Mouse (Mus musculus) layer of hippocampus, postnatal 25 days (tissue): ENCODE results near the gene Galnt7. TPM values are rescaled to one million over a fixed set of nuclear protein-coding genes. Genes with fewer than 3 reads are reported as not detected.
"Not testable (repeated sequence)": the region's sequence is repeated elsewhere in the genome, so short reads cannot be mapped to it uniquely, and the experiment has no call there.

Source experiments
- DNase-seq, 2 experiments: peaks; one replicate each; pipeline ENCODE4 v3.0.0; 2022; ENCODE audit warnings: mixed read lengths in 2 of 2, low spot score in 1 of 2; ENCODE audit errors: extremely low spot score in 1 of 2
- total RNA-seq, 2 experiments: library from RNA; stranded (reverse); gene quantifications; 2 replicates each; pipeline ENCODE4 v1.2.3; 2021

Galnt7 gene
- total RNA-seq, 2 experiments from 2014 or later: 9.1 to 10.5 TPM

DNA sequence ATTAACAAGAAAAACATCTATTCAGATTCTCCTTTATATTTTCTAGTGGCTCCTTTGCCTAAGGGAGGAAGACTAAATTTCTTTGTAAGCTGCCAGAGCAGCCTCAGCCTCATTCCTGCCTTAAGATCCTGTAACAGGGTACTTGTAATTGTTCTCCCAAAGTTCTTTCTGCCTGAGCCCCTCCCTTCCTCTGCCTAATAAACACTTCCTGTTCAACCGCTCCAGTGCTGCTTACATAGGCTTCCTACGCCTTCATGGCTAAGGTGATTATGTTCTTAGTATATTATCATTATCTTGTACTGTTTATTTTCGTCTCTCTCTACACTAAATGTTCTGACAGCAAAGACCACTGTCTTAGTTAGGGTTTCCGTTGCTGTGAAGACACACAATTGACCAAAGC lies 144.2 kb downstream of the Galnt7 start:
- no peak for DNase-seq

DNA sequence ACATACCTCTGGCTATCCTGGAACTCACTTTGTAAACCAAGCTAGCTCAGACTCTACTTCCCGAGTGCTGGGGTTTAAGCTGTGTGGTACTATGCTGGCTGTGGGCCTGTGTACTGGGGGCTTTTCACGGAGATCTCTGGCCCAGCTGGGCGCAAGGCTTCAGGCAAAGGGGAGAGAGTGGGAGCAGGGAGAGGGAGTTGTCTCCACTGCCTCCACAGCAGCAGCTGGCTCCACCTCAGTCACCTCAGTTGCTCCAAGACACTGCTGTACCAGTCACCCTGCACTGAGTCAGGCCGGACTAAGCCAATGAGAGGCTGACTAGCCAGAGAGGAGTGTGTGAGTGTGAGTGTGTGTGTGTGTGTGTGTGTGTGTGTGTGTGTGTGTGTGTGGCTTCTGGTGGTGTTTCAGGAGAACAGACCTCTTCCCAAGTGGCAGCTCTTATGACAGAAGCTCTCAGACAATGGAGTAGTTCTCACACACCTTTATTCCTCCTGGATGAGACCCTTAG lies 145.2 kb downstream of the Galnt7 start:
- DNase-seq: no peak

DNA sequence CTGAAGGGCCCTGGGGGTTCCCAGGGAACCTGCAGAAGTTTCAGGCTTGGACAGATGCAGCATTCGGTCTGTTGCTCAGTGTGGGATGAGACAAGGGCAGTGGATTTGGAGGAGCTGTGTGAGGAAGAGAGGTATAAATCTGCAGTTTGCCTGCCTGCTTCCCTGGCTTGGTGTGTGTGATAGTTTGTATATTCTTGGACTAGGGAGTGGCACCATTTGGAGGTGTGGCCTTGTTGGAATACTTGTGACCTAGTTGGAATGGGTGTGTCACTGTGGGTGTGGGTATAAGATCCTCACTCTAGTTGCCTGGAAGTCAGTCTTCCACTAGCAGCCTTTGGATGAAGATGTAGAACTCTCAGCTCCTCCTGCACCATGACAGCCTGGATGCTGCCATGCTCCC lies 147.3 kb downstream of the Galnt7 start:
- DNase-seq: not testable (repeated sequence)

DNA sequence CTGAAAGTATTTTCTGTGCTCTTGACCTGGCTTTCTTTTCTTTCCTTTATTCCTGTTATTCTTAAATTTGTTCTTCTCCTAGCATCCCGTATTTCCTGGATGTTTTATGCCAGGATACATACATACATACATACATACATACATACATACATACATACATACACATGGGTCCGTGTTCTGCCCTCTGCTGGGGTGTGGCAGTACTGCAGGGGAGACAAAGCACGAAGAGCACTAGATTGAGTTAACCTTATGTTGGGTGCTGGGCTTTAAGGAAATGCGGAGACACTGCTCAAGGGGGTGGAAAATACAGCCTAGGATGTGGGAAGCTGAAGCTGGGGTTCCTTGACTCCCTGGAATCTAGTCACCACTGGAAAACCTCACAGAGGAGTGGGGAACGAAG lies 149.2 kb downstream of the Galnt7 start:
- peak; percentile 19 to 77 for DNase-seq

DNA sequence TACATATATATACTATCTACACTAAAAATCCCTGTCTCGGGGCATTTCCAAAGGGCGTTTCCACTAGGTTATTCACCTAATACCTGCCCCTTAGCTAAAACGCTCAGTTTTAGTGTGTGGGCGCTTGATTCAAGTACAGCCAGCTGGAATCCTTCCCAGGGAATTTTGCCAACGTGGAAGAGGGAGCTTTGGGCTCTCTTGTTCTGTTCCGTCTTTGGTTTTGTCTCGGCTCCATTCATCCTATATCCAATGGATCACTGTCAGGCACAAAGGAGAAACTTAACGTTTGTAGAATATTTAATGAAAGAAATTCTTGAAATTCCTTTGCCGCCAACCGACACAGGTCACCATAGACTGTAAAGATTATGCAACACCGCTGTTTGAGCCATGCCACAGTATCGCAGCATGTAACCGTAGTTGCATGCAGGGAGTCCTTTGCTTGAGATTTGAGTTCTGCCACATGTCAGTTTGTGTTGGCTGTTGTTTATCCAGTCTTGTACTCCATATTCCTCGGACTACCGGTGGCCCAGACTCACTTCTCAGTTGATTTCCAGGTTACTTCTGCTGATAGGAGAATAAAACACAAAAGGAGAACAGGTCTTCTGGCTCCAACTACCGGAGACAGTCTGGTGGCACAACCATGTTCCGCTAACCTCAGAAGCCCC lies 153.9 kb downstream of the Galnt7 start:
- peak; percentile 14 to 53 for DNase-seq

DNA sequence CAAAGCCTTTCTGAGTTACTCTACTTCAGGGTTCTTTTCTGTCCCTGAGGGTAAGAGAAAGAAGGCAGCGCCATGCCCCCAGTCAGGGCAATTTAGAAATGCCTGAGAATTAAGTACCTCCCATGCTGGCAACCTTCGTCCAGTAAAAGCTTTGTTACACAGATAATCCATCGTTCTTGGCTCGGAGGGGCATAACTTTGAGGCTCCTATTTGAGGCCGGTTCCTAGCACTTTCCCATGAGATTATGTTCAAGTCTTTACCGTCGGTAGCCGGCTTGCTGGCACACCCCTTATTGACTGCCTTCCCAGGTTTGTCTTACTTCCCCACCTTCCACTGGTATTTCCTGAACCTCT lies 154.4 kb downstream of the Galnt7 start:
- no peak for DNase-seq

DNA sequence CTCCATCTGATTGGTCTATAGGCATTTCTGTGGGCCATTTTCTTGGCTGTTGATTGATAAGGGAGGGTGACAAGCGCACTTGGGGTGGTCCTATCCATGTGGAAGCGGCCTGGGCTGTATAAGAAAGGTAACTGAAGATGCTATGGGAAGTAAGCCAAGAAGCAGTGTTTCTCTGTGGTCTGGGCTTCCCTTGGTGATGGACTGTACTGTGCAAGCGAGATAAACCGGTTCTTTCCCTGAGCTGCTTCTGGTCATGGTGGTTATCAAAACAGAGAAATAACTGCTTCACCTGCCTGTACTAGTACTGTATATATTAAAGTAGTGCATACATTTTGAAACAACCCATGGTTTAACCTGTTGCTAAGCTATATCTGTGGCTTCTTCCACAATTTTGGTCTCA lies 161.0 kb downstream of the Galnt7 start:
- no peak for DNase-seq

DNA sequence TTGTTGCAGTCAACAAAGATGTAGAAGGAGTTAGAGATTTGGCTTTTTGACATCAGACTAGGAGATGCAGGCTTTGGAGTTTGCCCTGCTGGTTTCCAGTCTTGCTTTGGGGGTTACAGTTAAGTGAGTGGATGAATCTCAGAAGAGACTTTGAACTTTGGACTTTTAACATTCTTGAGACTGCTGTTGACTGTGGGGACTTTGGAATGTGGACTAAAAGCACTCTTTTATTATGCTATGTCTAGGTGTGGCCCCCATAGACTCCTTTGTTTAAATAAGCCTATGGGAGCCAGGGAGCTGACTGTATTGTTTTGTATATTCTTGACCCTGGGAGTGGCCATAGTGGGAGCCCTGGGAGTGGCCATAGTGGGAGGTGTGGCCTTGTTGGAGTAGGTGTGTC lies 162.9 kb downstream of the Galnt7 start:
- DNase-seq: no peak

DNA sequence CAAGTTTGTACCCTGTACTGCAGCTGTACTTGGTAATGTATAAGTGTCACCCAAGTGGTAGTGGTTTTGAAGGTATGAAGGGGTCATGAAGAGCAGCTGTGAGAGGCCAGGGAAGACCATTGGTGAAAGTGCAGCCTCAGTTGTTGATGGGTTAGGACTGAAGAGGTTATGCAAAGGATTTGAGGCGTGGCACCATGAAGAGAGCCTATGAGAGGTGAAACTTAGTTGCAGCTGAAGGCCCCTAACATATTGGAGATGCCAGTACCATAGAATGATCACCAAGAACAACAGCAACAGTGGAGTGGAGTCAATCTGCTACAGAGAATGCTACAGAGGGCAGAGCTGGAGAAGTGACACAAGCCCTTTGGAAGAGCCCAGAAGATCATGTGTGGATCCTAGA lies 163.5 kb downstream of the Galnt7 start:
- no peak for DNase-seq

DNA sequence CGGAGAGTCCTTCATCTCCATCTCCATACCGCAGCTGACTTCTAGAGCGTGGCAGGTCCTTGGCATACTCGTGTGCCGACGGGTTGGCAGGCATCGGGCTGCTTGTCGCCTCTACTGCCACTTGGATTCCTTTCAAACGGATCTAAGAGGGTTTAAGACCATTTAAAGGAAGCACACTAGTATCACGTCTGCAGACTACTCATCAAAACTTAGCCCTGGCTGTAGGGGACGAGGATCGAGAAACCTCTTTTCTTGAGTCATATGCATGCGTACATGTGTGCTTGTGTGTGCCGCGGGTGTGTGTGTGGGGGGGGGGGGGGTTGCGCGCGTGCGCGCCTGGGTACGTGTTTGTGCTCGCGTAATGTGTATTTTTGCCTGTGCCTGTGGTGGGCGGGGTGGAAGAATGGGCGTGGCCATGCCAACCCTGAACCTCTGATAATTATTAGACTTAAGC lies 164.5 kb downstream of the Galnt7 start:
- peak; percentile 18 to 20 for DNase-seq

DNA sequence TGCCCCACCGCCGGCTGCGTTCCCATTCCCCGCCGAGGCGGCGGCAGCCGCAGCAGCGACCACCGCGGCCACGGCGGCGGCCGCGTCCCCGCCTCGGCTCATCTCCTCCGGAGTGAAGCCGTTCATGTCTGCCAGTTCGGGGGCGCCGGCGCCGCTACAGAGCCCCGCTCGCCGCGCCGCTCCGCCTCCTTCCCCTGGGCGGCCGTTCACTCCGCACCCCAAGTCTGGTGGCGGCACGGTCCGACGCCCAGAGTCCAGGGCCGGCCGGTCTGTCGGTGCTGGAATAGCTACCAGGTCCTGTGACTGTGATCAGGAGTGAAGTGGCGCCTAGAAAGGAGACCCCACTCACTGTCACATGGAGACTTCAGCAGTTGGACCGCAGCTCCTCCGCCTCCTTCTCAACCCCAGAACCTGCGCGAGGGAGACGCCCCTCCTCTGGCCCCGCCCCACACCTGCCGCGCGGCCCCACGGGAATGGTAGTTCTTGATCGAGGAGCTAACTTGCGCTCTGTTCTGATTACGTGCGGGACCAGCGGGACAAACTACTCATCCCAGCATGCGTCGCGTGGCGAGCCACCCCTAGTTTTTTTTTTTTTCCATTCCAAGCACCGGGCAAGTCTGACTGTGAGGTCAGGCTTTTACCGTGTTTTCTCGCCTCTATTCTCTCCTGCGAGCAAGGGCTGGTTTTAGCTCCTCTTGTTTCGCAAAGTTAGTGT lies 165.2 kb downstream of the Galnt7 start, which contains the start of gene Sap30:
Gene Sap30, minus strand, starts transcription at position 420 of the 715 bp plus-strand sequence.
- peak; percentile 87 to 93 for DNase-seq

DNA sequence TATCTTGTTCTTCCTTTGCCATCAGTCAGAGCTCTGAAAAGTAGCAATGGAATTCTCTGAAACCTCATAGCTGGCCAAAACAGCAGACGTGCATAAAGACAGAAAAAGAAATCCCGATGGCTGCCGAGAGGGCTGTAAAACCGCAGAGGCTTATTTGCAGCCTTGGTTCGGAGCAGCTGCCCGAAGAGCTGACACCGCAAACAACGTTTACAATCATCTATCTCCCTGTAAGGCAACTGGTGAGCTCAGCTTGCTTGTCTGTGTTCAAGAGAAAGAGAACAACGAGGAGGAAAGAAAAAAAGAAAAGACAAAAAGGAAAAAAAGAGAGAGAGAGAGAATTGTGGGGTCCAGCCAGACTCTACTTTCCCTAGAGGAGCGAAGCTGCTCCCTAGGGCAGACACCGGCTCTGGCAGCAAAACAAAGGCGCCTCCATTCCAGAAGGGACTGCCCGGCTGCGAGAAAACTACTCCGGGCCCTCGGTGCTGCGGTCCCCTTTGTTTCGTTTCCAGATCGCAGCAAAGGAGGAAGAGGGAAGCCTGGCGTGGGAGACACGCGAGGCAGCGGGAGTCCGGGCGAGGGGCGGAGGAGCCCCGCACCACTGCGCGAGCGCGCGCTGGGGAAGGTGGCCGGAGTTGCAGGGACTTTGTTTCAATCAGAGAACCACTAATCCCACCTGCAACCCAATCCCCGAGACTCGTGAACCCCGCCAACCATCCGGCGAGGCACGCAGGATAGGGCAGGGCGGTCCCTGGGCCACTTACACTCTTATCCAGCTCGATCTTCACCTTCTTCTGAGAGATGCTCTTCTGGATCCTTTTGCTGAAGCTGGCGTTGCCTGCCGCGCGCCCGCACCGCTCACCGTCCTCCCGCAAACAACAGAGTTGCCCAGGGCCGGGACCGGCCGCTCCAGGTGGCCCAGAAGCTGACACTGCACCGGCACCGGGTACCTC lies 166.1 kb downstream of the Galnt7 start:
- peak; percentile 9 to 27 for DNase-seq

DNA sequence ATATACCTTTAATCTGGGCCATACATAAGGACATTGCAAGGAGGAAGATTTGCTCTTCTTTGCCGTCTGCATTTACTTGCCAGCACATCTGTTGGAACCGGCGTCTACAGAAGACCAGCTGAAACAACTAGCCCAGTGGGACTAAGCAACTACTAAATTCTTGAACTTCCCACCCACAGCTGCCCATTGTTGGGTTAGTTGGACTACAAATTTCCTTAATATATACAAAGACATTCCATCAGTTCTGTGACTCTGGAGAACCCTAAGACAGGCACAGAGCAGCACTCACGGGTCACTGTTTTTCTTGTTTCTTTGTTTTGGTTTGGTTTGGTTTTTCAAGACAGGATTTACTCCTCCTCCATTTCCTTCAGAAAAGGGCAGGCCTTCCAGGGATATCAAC lies 172.2 kb downstream of the Galnt7 start:
- no peak for DNase-seq

DNA sequence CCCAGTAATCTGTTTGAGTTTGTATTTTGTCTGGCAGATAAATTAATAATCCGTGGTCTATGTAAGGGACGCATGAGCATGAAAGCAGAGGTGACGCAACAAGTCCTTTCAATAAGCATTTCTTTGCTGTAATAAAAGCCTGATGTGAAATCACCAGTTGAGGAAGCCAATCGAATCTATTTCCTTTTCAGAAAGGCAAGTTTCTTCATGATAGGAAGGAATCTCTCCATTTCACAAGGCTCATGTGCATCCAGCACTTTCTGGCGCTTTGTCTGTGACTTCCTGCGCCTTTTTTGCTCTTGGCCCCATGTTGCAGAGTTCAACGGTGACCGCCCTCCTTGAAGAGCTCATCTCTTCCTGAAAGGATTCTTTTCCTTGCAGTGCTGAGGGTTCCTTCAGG lies 173.1 kb downstream of the Galnt7 start:
- DNase-seq: no peak

DNA sequence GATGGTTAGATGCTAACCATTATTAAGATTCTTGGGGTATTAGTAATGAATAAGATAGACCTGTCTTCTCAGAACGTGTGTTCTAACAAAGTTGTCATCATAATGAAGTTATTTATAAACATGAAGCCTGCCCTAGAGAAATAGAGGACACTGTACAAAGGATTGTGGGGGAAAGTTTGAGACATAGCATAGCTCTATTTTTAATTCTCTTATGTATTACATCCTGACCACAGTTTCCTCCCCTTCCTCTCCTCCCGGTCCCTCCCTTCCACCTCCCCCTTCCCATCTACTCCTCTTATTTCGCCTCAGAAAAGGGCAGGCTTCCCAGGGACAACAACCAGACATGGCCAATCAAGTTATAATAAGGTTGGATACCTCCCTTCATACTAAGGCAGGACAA lies 174.4 kb downstream of the Galnt7 start:
- no peak for DNase-seq

Other genes with a start within 250 kb of the Galnt7 start
- 10 to 100 TPM; 68.3 to 75.4 TPM for gene Scrg1, start 197.1 kb downstream of the Galnt7 start, total RNA-seq
- 10 to 100 TPM in 1 of 2 experiments, 1 to 10 TPM in 1; 9.3 to 12.9 TPM for gene Sap30, start 165.2 kb downstream of the Galnt7 start, total RNA-seq
- 1 to 10 TPM; 6.6 to 7.2 TPM for gene Hmgb2, start 141.1 kb downstream of the Galnt7 start, total RNA-seq